Mouse (Mus musculus): Measurements from ENCODE around the gene Rsph14. TPM values are rescaled to one million over a fixed set of nuclear protein-coding genes. Genes with fewer than 3 reads are reported as not detected.
"Not testable (repeated sequence)": the region's sequence is repeated elsewhere in the genome, so short reads cannot be mapped to it uniquely, and the experiment has no call there.

The Rsph14 gene
- total RNA-seq, 2 experiments from 2014 or later, result 1.3 to 1.4 TPM

- DNase-seq (ENCODE audit: low spot score in 2 of 2), result peak in 1 of 2 experiments; percentile 19
These were observed 21.7 kb upstream of the Rsph14 start for GRCm38 (mm10) chr10:75054125-75054524.

GRCm38 (mm10) chr10:75053655-75054054 lies 21.3 kb upstream of the Rsph14 start:
- no peak for DNase-seq (ENCODE audit: low spot score in 2 of 2)

GRCm38 (mm10) chr10:75052902-75053301 lies 20.5 kb upstream of the Rsph14 start:
- DNase-seq (ENCODE audit: low spot score in 2 of 2), result no peak

GRCm38 (mm10) chr10:75051364-75052074 lies 19.1 kb upstream of the Rsph14 start:
- DNase-seq (ENCODE audit: low spot score in 2 of 2), result no peak

GRCm38 (mm10) chr10:75048711-75049110 lies 16.3 kb upstream of the Rsph14 start:
- no peak for DNase-seq (ENCODE audit: low spot score in 2 of 2)

- DNase-seq (ENCODE audit: low spot score in 2 of 2), result no peak
These were observed 13.4 kb upstream of the Rsph14 start for GRCm38 (mm10) chr10:75045831-75046230.

- no peak for DNase-seq (ENCODE audit: low spot score in 2 of 2)
These were observed 12.1 kb upstream of the Rsph14 start for GRCm38 (mm10) chr10:75044459-75044858.

GRCm38 (mm10) chr10:75042060-75042459 lies 9.7 kb upstream of the Rsph14 start:
- DNase-seq (ENCODE audit: low spot score in 2 of 2), result not testable (repeated sequence)

GRCm38 (mm10) chr10:75036883-75037379 lies 4.5 kb upstream of the Rsph14 start, which contains the start of gene Rab36:
Rab36 (plus strand) TSS chr10:75037058.
- DNase-seq (ENCODE audit: low spot score in 2 of 2), result peak; percentile 94 to 95

- DNase-seq (ENCODE audit: low spot score in 2 of 2), result no peak
These were observed 856 bp downstream of the Rsph14 start for GRCm38 (mm10) chr10:75031345-75032114.

GRCm38 (mm10) chr10:75030234-75030633 lies 2.2 kb downstream of the Rsph14 start:
- no peak for DNase-seq (ENCODE audit: low spot score in 2 of 2)

- DNase-seq (ENCODE audit: low spot score in 2 of 2), result no peak
These were observed 2.7 kb downstream of the Rsph14 start for GRCm38 (mm10) chr10:75029677-75030076.

- DNase-seq (ENCODE audit: low spot score in 2 of 2), result no peak
These were observed 3.6 kb downstream of the Rsph14 start for GRCm38 (mm10) chr10:75028743-75029142.

- no peak for DNase-seq (ENCODE audit: low spot score in 2 of 2)
These were observed 5.9 kb downstream of the Rsph14 start for GRCm38 (mm10) chr10:75026491-75026890.

GRCm38 (mm10) chr10:75021138-75021537 lies 11.2 kb downstream of the Rsph14 start:
- DNase-seq (ENCODE audit: low spot score in 2 of 2), result peak; percentile 82 to 83

- no peak for DNase-seq (ENCODE audit: low spot score in 2 of 2)
These were observed 12.1 kb downstream of the Rsph14 start for GRCm38 (mm10) chr10:75020271-75020670.

- no peak for DNase-seq (ENCODE audit: low spot score in 2 of 2)
These were observed 15.9 kb downstream of the Rsph14 start for GRCm38 (mm10) chr10:75016481-75016880.

- no peak for DNase-seq (ENCODE audit: low spot score in 2 of 2)
These were observed 16.9 kb downstream of the Rsph14 start for GRCm38 (mm10) chr10:75015465-75015864.

- peak; percentile 59 to 67 for DNase-seq (ENCODE audit: low spot score in 2 of 2)
These were observed 21.7 kb downstream of the Rsph14 start for GRCm38 (mm10) chr10:75010704-75011103.

- peak in 1 of 2 experiments; percentile 45 for DNase-seq (ENCODE audit: low spot score in 2 of 2)
These were observed 25.3 kb downstream of the Rsph14 start for GRCm38 (mm10) chr10:75006889-75007662.

GRCm38 (mm10) chr10:75004067-75004466 lies 28.3 kb downstream of the Rsph14 start:
- DNase-seq (ENCODE audit: low spot score in 2 of 2), result no peak
